Mouse (Mus musculus): ENCODE results near the gene Ndufs1. TPM values are rescaled to one million over a fixed set of nuclear protein-coding genes. Genes with fewer than 3 reads are reported as not detected.

Ndufs1 gene
- polyA plus RNA-seq, 1 experiment from 2014 or later, result 124 TPM

DNA sequence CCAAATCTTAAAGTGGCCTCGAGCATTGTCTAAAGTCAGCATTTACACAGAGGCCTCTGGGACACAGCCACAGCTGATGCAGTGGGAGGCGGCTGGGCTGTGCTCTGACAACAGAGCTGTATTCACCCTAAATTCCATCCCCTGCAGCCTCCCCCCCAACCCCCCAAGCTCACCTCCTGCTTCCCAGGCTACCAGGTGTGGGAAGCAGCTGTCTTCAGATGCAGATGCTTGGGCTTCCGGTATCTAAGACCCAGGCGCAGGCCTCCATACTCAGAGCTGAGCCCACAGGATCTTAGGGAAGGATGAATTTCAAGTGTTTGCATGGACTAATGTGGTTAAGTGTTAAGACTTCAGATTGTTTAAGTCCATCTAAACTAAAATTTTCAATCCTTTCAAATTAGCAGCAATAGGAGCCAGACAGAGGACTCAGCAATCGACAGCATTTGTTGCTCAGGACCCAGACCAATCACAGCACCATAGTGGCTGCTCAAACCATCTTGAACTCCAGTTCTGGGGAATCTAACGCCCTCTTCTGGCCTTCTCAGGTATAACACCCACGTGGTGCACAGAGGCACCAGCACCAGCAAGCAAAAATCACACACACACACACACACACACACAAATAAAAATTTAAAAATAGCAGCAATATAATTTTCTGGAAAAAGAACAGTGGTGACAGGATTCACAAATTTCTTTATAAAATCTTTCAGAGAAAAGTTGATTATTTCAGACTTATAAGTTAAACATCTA is 65.9 kb downstream of the Ndufs1 start:
- Histone ChIP-seq H3K4me1 (replicated peaks) (peaks cover 34% of the 10 kb centered on the region), H3K36me3 (peaks cover 14% of the 10 kb centered on the region), H3K27ac (peak overlapping the region; percentile 31; the same call in 1 of the 2 replicates), H3K9me3 (no peaks in the 10 kb centered on the region), H3K4me3 (no peak overlapping the region), H3K27me3 (ENCODE audit: insufficient read depth, poor library complexity, severe bottlenecking) (no peaks in the 10 kb centered on the region)
- DNase-seq (ENCODE audit: low spot score), result peak; percentile 51
- 45% methylated on average over 7 of the region's 7 CpGs for WGBS

DNA sequence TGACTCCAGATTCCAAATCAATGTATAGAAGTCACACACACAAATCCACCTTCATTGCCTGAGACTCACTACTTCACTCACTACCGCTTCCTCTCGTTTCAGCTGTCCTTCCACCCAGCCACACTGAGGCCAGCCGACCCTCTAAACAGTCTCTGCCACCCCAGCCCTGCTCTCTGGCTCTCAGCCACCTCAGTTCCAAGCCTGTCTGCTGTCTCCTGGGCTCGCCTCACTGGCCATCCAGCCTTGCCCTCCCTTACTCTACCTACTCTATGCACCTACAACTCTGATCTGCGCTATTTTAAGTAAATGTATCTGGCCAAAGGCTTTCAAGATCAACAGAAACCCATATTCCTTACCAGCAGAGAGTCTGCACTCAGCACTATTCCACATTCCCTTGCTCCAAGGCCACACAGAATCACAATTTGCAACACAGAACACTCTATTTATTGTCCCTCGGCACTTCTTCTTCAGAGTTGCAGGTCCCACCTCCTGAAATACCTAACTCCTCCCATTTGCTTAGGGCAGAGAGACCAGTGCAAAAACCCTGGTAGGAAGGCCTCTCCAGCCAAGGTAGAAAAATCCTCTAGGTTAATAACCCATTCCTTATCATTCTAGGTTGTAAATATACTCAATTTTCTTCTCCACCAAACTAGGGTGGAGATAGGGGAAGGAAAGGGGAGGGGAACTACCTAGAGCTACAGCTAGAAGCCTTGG is 68.9 kb downstream of the Ndufs1 start:
- Histone ChIP-seq H3K27me3 (ENCODE audit: insufficient read depth, poor library complexity, severe bottlenecking) (no peaks in the 10 kb centered on the region), H3K4me3 (no peak overlapping the region), H3K4me1 (replicated peaks) (peaks cover 22% of the 10 kb centered on the region), H3K9me3 (no peaks in the 10 kb centered on the region), H3K36me3 (peaks cover 43% of the 10 kb centered on the region), H3K27ac (no peak overlapping the region)
- DNase-seq (ENCODE audit: low spot score), result no peak
- WGBS, result 83% methylated on average over 6 of the region's 6 CpGs

DNA sequence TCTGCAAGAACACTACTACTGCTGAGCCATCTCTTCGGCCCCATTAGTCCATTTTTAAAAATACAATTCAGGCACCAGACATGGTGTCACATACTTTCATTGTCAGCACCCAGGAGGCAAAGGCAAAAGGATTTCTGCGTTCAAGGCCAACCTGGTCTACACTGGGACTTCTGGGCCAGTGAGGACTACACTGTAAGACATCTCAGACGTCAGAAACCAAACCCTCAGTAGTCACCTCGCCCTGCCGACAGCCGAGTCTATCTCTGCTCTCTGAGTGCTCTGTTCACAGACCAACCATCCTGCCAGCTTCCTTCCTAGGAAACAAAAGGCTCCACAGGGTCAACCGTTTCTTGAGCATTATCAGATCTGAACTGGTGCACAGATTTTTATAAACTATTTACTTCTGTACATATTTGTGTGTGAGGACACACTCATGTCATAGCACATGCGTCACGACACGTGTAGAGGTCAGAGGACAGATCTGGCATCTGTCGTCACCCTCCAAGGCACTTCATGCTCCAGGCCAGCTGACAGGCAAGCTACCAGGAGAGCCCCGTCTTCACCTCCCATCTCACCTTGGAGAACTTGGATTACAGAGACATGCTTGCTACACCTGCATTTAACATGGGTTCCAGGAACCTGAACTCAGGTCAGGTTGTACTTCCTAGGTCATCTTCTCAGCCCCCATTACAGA is 73.7 kb downstream of the Ndufs1 start:
- 91% methylated on average over 12 of the region's 12 CpGs for WGBS
- H3K27ac ChIP-seq, result no peak overlapping the region
- no peaks in the 10 kb centered on the region for H3K27me3 ChIP-seq (ENCODE audit: insufficient read depth, poor library complexity, severe bottlenecking)
- no peak overlapping the region for H3K4me3 ChIP-seq
- H3K9me3 ChIP-seq, result no peaks in the 10 kb centered on the region
- H3K36me3 ChIP-seq, result peaks cover 83% of the 10 kb centered on the region
- no peaks in the 10 kb centered on the region for H3K4me1 ChIP-seq (replicated peaks)
- DNase-seq (ENCODE audit: low spot score), result no peak

DNA sequence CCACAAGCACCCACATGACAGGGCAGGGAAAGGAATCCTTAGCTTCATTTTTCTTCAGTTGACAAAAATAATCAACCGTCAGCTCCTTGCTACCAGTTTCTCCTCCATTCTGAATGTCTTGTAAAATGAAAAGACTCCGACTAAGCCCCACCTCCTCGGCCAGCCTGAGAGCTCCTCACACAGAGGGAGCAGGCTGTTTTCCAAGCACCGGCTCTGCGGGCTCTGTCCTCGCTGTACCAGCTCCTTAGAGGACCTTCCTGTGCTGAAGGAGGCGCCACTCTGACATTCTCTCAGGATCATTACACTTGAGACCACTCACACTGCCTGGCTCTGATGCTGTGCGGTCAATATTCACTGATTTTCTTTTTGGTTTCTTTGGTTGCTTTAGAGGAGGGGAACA is 76.4 kb downstream of the Ndufs1 start:
- Histone ChIP-seq H3K27ac (no peak overlapping the region), H3K9me3 (no peaks in the 10 kb centered on the region), H3K27me3 (ENCODE audit: insufficient read depth, poor library complexity, severe bottlenecking) (no peaks in the 10 kb centered on the region), H3K36me3 (peaks cover 96% of the 10 kb centered on the region), H3K4me1 (replicated peaks) (no peaks in the 10 kb centered on the region), H3K4me3 (no peak overlapping the region)
- 94% methylated on average over 8 of the region's 8 CpGs for WGBS
- no peak for DNase-seq (ENCODE audit: low spot score)

DNA sequence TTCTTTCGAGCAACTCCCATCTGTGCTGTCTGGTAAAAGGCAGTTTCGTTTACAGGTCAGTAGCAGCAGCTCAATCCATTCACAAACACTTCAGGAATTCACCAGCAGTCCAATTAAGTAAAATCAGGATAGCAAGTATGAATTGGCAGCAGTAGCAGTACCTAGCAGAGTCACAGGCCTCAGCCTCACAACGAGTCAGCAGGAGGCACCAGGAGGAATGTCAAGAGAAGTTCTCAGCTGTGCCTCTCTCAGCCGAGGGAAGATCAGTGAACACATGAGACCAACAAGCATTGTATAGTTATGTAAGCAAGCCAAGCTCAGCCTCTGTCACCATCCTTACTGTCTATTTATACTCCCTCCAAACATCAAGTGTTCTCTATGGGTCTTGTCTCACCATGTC is 77.8 kb downstream of the Ndufs1 start:
- Histone ChIP-seq H3K27me3 (ENCODE audit: insufficient read depth, poor library complexity, severe bottlenecking) (no peaks in the 10 kb centered on the region), H3K4me1 (replicated peaks) (no peaks in the 10 kb centered on the region), H3K9me3 (no peaks in the 10 kb centered on the region), H3K36me3 (peaks cover 96% of the 10 kb centered on the region), H3K4me3 (no peak overlapping the region), H3K27ac (no peak overlapping the region)
- DNase-seq (ENCODE audit: low spot score), result no peak
- WGBS, result 86% methylated on average over 4 of the region's 4 CpGs

DNA sequence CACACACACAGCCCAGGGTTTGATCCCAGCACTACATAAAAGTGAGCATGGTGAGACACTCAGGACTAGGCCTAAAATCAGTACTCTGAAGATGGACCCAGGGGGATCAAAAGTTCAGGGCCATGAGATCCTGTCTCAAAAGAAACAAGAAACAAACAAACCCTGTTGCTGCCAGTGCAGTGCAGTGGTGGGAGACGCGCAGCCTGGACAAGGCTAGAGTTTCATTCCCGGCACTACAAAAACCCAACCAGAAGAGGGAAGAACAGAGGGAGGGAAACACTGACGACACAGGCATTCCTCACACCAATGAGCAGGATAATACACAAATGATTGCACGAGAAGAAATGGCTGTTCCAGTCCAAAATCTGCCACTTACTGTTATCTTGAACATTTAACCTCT is 80.6 kb downstream of the Ndufs1 start:
- no peaks in the 10 kb centered on the region for H3K4me1 ChIP-seq (replicated peaks)
- peaks cover 99% of the 10 kb centered on the region for H3K36me3 ChIP-seq
- H3K27me3 ChIP-seq (ENCODE audit: insufficient read depth, poor library complexity, severe bottlenecking), result no peaks in the 10 kb centered on the region
- no peak overlapping the region for H3K4me3 ChIP-seq
- no peak overlapping the region for H3K27ac ChIP-seq
- WGBS, result 78% methylated on average over 5 of the region's 5 CpGs
- no peak for DNase-seq (ENCODE audit: low spot score)
- H3K9me3 ChIP-seq, result no peaks in the 10 kb centered on the region

Other genes starting within 250 kb of the Ndufs1 start
- 9.6 and 12.3 TPM in 2 replicates for gene Ino80d, start 62.2 kb downstream of the Ndufs1 start, polyA plus RNA-seq (2016; fragmentation: Nextera tagmentation; extraction: Ambion mirVana)
- gene Eef1b2, start within 50 bp of the Ndufs1 start, polyA plus RNA-seq (2016; fragmentation: Nextera tagmentation; extraction: Ambion mirVana), result 512 and 606 TPM in 2 replicates
- 0.19 and 0.26 TPM in 2 replicates for gene Gpr1, start 37.7 kb upstream of the Ndufs1 start, polyA plus RNA-seq (2016; fragmentation: Nextera tagmentation; extraction: Ambion mirVana)
- 16.4 and 18.3 TPM in 2 replicates for gene Zdbf2, start 96.4 kb upstream of the Ndufs1 start, polyA plus RNA-seq (2016; fragmentation: Nextera tagmentation; extraction: Ambion mirVana)